Mouse (Mus musculus): Measurements from ENCODE around the gene 1700109H08Rik.
"Not testable (repeated sequence)": the region's sequence is repeated elsewhere in the genome, so short reads cannot be mapped to it uniquely, and the experiment has no call there.

The 1700109H08Rik gene

GRCm38 (mm10) chr5:3600298-3600697 is 28.9 kb downstream of the 1700109H08Rik start:
- no peak for DNase-seq (ENCODE audit: low spot score)

DNA sequence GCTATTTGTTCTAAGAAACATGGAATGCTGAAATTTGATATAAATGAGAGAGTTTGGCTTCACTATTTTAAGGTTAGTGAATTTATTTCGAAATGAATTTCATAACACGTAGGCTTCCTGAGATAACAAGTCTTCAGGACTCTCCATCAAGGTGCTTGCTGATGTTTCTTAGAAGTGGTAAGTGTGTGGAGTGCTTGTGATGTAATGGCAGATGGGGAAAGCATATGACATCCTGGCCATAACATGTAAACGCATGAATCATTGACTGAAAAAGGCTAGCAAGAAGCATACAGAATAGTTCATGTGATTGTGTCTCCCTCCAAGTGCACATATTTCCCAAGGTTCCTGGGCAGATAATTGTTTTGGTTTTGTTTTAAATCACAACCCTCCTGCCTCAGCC is 29.4 kb downstream of the 1700109H08Rik start:
- DNase-seq (ENCODE audit: low spot score): no peak

- DNase-seq (ENCODE audit: low spot score): no peak
These were observed 35.7 kb downstream of the 1700109H08Rik start for GRCm38 (mm10) chr5:3607114-3607513.

GRCm38 (mm10) chr5:3609241-3609640 is 37.9 kb downstream of the 1700109H08Rik start:
- no peak for DNase-seq (ENCODE audit: low spot score)

DNA sequence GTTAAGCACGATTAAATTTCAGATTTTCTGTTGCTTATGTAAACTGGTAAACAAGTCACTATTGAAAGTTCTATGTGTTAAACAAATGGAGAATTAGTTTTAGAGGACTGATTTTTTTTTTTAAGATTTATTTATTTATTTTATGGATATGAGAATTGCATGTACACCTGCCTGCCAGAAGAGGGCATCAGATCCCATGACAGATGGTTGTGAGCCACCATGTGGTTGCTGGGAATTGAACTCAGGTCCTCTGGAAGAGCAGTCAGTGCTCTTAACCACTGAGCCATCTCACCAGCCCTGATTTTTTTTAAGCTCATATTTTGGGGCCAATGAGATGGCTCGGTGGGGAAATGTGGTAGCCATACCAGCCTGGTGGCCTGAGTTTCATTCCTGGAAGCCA is 40.5 kb downstream of the 1700109H08Rik start:
- not testable (repeated sequence) for DNase-seq (ENCODE audit: low spot score)

GRCm38 (mm10) chr5:3620486-3620885 is 49.1 kb downstream of the 1700109H08Rik start:
- no peak for DNase-seq (ENCODE audit: low spot score)

DNA sequence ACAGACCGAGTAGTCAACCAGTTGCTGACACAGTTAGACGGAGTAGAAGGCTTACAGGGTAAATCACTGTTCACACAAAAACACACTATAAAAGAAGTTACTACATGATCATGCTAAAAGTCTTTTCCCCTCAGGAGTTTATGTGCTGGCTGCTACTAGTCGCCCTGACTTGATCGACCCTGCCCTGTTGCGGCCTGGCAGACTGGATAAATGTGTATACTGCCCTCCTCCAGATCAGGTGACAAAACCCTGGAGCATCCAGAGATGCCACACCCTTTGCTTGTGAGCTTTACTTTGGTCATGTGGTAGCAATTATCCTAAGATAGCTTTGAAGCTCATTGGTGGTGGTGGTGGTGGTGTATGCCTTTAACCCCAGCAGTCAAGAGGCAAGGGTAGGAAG is 58.7 kb downstream of the 1700109H08Rik start:
- DNase-seq (ENCODE audit: low spot score): no peak

GRCm38 (mm10) chr5:3631512-3632271 is 60.3 kb downstream of the 1700109H08Rik start:
- no peak for DNase-seq (ENCODE audit: low spot score)

DNA sequence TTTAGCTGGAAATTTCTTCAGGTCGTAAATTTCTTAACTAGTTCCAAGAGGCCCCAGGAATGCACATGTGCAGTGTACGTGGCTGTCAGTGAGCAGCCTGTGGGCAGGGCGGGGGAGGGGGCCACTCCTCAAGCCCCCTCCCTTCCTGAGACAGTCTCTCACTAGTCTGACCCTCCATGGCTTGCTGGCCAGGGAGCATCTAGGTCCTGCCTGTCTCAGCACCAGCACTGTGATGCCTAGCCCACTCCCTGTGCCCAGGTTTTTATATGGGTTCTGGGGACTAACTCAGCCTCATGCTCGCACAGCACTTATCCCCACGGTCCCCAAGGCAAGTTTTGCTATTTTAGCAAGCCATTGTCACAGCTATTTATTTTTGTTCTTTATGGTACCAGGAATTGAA is 60.9 kb downstream of the 1700109H08Rik start:
- DNase-seq (ENCODE audit: low spot score): no peak

DNA sequence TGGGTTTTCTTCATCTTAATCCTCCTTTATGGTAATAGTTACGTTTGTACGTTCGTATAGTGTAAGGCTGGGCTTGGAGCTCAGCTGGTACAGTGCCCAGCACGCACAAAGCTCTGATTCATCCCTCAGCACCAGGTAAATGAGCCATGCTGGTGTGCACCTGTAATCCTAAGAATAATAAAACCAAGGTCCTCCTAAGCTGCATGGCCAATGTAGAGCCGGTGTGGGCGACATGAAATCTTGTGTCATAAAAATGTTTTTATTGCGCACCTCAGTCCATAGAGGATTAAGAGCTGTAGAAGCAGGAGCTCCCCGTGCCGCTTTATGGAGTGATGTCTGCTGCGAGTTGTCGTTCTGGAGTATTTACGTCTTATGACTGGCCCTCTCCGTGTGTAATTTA is 61.9 kb downstream of the 1700109H08Rik start:
- DNase-seq (ENCODE audit: low spot score): no peak

- no peak for DNase-seq (ENCODE audit: low spot score)
These were observed 62.6 kb downstream of the 1700109H08Rik start for GRCm38 (mm10) chr5:3633951-3634350.
